Mouse (Mus musculus) embryonic facial prominence, embryonic 11.5 days (tissue): ENCODE results near the gene Narfl. TPM values are rescaled to one million over a fixed set of nuclear protein-coding genes. Genes with fewer than 3 reads are reported as not detected.

Experiments used
- ATAC-seq: fragments of 200-750 bp; cut with Nextera tagmentation; replicated peaks from 2 replicates; pipeline ENCODE4 v1.8.0; 2017; ENCODE audit warnings: low read depth; ENCODE audit not compliant: insufficient number of reproducible peaks, low FRiP score, low TSS enrichment
- DNase-seq: peaks from one replicate; pipeline ENCODE4 v3.0.0-alpha.2; 2015; ENCODE audit warnings: low spot score
- H3K27ac ChIP-seq: fragments of 300-500 bp; sonication (generic); replicated peaks from 2 replicates; pipeline ENCODE4 v1.5.1; 2014; ENCODE audit warnings: mild to moderate bottlenecking, low read depth, low read length, control low read depth
- H3K27me3 ChIP-seq: fragments of 300-500 bp; sonication (generic); 2 replicates; pipeline ENCODE4 v1.6.1; 2014; ENCODE audit warnings: mild to moderate bottlenecking, low read length, moderate library complexity, mixed read lengths; ENCODE audit not compliant: control insufficient read depth, insufficient read depth
- H3K36me3 ChIP-seq: fragments of 300-500 bp; sonication (generic); replicated peaks from 2 replicates; pipeline ENCODE4 v1.6.1; 2014; ENCODE audit warnings: low read depth, mild to moderate bottlenecking, low read length, moderate library complexity, mixed read lengths; ENCODE audit not compliant: control insufficient read depth, insufficient read depth
- H3K4me1 ChIP-seq: fragments of 300-500 bp; sonication (generic); 2 replicates; pipeline ENCODE4 v1.6.1; 2014; ENCODE audit warnings: low read length, mixed read lengths; ENCODE audit not compliant: control insufficient read depth, insufficient read depth
- H3K4me2 ChIP-seq: fragments of 300-500 bp; sonication (generic); 2 replicates; pipeline ENCODE4 v1.6.1; 2014; ENCODE audit warnings: low read depth, mild to moderate bottlenecking, control low read depth, low read length, moderate library complexity
- H3K4me3 ChIP-seq: fragments of 300-500 bp; sonication (generic); 2 replicates; pipeline ENCODE4 v1.5.1; 2014; ENCODE audit warnings: low read depth, low read length, control low read depth
- H3K9ac ChIP-seq: fragments of 300-500 bp; sonication (generic); replicated peaks from 2 replicates; pipeline ENCODE4 v1.6.1; 2014; ENCODE audit warnings: mild to moderate bottlenecking, control low read depth, low read length
- H3K9me3 ChIP-seq: fragments of 300-500 bp; sonication (generic); replicated peaks from 2 replicates; pipeline ENCODE4 v1.6.1; 2016; ENCODE audit warnings: mild to moderate bottlenecking, low read length, inconsistent platforms, mixed read lengths; ENCODE audit not compliant: control insufficient read depth
- WGBS: fragments of 180-500 bp; shearing (Covaris S2); extraction: QIAGEN DNeasy Blood & Tissue Kit; methylation state at CpG from one replicate; pipeline ENCODE4 v1.1.7; 2014; 5-methylcytosine and 5-hydroxymethylcytosine counted together
- polyA plus RNA-seq: library from polyadenylated mRNA; unstranded; fragments of >200 nt; fragmentation: Nextera tagmentation; extraction: Ambion mirVana; gene quantifications from 2 replicates; pipeline ENCODE4 v1.2.1, GENCODE M21; 2014

Gene Narfl
- polyA plus RNA-seq: 23.8 and 24.5 TPM in 2 replicates

DNA sequence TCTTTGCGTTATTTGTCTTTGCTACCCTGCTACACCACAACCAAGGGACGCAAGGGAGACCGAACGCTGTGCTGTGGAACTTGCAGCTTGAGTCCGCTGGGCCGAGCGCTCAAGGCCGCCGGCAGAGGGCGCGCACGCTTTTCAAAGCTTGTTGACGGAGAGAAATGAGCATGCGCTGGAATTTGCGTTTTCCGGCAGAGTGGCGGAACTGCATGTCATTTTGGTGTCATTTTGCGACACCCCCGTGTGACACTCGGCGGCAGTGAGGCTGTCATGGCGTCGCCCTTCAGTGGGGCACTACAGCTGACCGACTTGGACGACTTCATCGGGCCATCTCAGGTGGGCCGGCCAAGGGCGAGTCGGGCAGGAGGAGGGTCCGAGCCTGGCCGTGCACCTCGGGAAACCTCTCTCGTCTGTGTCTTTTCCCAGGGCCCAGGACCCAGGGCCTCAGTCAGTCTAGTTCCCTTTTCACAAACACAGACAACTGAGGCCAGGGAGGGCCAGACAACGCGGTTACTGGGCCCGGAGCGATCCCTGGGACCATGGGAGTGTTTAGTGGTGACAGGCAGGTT, at the start of gene Narfl:
TSS of gene Narfl (plus strand) at position 228 of the 572 bp plus-strand sequence.
- Histone ChIP-seq H3K9ac (peak within 1 kb of the TSS; percentile 78), H3K4me2 (peak within 1 kb of the TSS; percentile 78), H3K36me3 (no peaks in the 10 kb centered on the region; the same call in 1 of the 2 replicates), H3K27ac (no peak within 1 kb of the TSS), H3K9me3 (no peaks in the 10 kb centered on the region), H3K4me1 (peaks cover 3% of the 10 kb centered on the region), H3K27me3 (no peaks in the 10 kb centered on the region), H3K4me3 (peak within 1 kb of the TSS; percentile 75)
- ATAC-seq (peak; percentile 72), DNase-seq (peak; percentile 98)
- WGBS: under 1% methylated on average over 37 of the region's 37 CpGs

DNA sequence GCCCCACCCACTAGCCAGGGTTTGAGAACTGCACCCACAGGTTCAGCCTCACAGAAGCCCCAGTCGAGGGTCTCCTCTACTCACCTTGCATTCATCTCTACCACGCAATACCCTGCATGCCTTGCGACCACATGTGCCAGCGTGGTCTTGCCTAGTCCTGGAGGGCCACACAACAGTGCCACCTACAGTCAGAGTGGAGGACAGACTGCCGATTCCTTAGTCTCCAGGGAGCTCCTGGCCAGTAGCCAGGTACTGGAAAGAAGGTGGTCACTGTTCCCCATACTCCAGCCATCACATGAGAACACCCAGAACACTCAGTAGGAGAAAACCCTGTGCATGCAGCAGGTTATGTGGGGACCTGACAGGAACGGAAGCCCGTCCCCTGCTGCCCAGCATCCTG, 49.7 kb upstream of the Narfl start:
- no peak for ATAC-seq
- Histone ChIP-seq H3K9ac (no peak overlapping the region), H3K9me3 (no peaks in the 10 kb centered on the region), H3K27me3 (no peaks in the 10 kb centered on the region), H3K4me2 (no peak overlapping the region), H3K4me3 (no peak overlapping the region), H3K27ac (no peak overlapping the region), H3K4me1 (peaks cover 5% of the 10 kb centered on the region), H3K36me3 (no peaks in the 10 kb centered on the region; the same call in 1 of the 2 replicates)
- 78% methylated on average over 7 of the region's 7 CpGs for WGBS
- DNase-seq: peak; percentile 15

DNA sequence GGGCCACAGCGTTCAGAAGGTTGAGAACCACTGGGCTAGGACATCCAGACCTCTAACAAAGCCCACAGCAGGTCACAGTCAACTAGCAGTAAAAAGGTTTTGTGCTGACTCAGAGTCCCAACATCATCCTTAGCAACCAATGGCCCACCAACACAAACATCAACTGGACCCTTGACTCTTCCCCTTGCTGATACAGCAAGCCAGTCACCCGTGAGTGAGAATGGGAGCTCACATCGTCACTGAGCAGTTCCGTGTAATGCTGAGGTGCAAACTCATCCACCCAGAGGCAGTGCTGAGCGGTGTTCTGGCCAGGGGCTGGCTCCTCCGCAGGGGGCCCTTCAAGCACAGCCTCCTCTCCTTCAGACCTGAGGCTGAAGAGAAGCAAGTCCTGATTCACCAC, 48.3 kb upstream of the Narfl start:
- H3K27me3 ChIP-seq: no peaks in the 10 kb centered on the region
- no peaks in the 10 kb centered on the region; the same call in 1 of the 2 replicates for H3K36me3 ChIP-seq
- WGBS: 83% methylated on average over 6 of the region's 6 CpGs
- H3K4me2 ChIP-seq: no peak overlapping the region
- no peak overlapping the region for H3K4me3 ChIP-seq
- DNase-seq (no peak), ATAC-seq (no peak)
- H3K4me1 ChIP-seq: peaks cover 5% of the 10 kb centered on the region
- no peak overlapping the region for H3K9ac ChIP-seq
- no peaks in the 10 kb centered on the region for H3K9me3 ChIP-seq
- H3K27ac ChIP-seq: no peak overlapping the region

DNA sequence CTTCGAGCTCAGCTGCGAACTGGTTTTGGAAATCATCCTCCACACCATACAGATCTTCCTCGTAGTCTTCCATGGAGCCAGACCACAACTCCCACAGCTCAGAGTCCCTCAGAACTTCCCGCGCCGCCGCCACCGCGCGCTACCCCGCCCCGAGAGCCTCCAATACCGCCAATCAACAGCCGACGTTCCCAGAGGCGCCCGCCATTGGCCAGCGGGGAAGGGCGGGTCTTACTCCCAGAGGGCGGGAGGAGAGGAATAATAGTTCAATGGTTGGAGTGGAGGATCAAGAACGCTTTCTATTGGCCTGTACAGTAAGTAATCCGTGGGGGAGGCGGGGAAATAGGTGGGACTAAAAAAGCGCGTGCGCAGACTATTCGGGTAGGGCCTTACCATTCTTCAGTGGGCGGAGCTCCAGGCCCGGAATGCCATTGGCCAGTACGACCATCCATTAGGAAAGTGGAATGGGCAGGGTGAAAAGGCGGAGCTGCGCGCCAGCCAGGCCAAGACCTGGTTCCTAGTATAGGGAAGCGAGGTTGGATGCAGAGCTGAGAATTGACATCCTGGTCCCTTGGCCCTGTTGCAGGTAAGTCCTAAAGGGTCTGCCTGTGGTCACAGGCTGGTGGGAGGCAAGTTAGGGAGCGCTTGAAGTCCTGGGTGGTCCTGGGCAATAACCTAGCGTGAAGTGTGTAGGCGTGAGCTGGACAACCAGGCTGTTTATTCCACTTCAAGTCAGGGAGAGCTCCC, 46.1 kb upstream of the Narfl start, which contains the start of the genes Chtf18 and Rpusd1:
TSS of gene Chtf18 (minus strand) at position 155 of the 744 bp plus-strand sequence.
TSS of gene Rpusd1 (plus strand) at position 406 of the 744 bp plus-strand sequence.
- peak within 1 kb of the TSS; percentile 92 for H3K4me2 ChIP-seq
- peak; percentile 100 for DNase-seq
- no peaks in the 10 kb centered on the region for H3K36me3 ChIP-seq
- no peaks in the 10 kb centered on the region for H3K9me3 ChIP-seq
- H3K4me1 ChIP-seq: peaks cover 5% of the 10 kb centered on the region
- peak; percentile 97 for ATAC-seq
- 0 out of 2 replicates have a peak within 1 kb of the TSS, but pooled peaks have one; percentile 28 for H3K27ac ChIP-seq
- peak within 1 kb of the TSS; percentile 65 for H3K4me3 ChIP-seq
- under 1% methylated on average over 37 of the region's 37 CpGs for WGBS
- no peaks in the 10 kb centered on the region for H3K27me3 ChIP-seq
- H3K9ac ChIP-seq: peak within 1 kb of the TSS; percentile 82

DNA sequence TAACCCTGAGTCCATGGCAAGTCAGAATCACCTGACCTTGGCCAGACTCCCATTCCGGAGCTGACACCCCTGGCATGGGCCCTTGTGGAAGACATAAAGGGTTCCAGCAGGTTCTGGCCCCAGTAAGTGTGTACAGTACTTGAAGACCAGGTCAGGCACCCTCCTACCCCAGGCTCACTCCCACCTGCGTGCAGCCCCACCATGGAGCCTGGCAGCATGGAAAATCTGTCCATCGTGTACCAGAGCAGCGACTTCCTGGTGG, 45.6 kb upstream of the Narfl start:
- Histone ChIP-seq H3K27ac (no peak overlapping the region), H3K4me1 (peaks cover 5% of the 10 kb centered on the region)

DNA sequence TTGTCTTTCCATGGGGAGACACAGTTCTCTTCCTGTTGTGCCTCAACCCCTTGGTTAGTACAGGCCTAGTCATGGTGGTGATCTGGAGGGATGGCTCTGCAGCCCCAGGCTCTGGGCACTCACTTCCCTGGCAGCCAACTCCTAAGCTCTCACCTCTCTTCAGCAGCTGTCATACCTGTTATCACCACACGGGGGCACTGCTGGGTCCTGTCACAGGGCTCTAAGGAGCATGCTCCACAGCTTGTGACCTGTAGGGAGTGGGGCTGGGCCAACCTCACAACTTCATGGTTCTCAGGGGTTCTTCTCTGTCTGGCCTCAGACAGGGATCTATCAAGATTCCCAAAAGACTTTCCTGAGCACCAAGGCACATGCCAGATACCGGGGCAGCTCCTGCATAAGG, 41.5 kb upstream of the Narfl start:
- Histone ChIP-seq H3K36me3 (no peaks in the 10 kb centered on the region), H3K4me1 (no peaks in the 10 kb centered on the region), H3K27ac (no peak overlapping the region), H3K4me3 (no peak overlapping the region), H3K27me3 (no peaks in the 10 kb centered on the region), H3K9ac (no peak overlapping the region), H3K9me3 (no peaks in the 10 kb centered on the region), H3K4me2 (no peak overlapping the region)
- ATAC-seq (no peak), DNase-seq (peak; percentile 92)
- WGBS: 19% methylated on average over 2 of the region's 2 CpGs

More for the DNA sequence above, 45.6 kb upstream of the Narfl start:
- ATAC-seq (no peak), DNase-seq (no peak)
- H3K4me3 ChIP-seq: peak overlapping the region; percentile 58
- H3K9me3 ChIP-seq: no peaks in the 10 kb centered on the region
- no peaks in the 10 kb centered on the region for H3K27me3 ChIP-seq
- peak overlapping the region; percentile 82 for H3K9ac ChIP-seq
- no peaks in the 10 kb centered on the region for H3K36me3 ChIP-seq
- WGBS: 24% methylated on average over 4 of the region's 4 CpGs
- peak overlapping the region; percentile 92 for H3K4me2 ChIP-seq

DNA sequence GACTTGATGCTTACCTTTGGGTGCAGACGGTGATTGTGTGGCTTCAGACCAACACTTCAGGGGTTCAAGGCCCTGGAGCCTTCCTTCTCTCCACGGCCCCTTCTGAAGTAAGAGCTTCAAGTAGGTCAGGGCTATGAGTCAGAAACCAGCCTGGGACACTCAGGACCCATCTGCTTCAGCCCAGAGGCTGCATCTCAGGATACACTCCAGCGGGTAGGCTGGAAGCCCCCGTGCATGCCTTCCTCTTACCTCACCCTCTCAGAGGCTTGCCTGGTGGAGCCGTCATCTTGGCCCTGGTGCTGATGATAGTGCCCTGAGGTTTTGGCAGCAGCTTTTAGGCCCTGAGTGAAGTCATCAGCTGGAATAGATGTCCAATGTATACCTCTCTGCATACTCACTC, 38.3 kb upstream of the Narfl start:
- no peak overlapping the region for H3K9ac ChIP-seq

DNA sequence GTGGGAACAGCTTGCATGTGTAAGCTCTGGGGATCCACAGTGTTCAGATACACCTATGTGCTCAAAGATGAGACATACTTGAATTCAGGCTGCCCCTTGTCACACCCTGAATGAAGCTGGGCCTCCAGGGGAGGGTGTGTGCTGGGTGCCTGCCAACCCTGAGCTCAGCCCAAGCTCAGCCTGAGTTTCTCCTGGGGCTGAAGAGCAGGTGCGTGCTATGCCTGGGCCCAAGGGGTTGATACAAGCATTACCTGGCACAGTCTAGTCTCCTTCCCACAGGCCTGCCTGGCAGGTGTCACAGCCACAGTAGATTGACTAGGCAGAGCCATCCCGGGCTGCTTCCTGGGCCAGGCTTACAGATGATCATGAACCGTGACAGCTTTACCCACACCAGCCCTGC, 37.8 kb upstream of the Narfl start, which contains the start of gene Mslnl:
TSS of gene Mslnl (plus strand) at position 298 of the 400 bp plus-strand sequence.
- no peaks in the 10 kb centered on the region for H3K9me3 ChIP-seq
- no peak within 1 kb of the TSS for H3K4me3 ChIP-seq
- no peaks in the 10 kb centered on the region for H3K36me3 ChIP-seq
- H3K9ac ChIP-seq: no peak within 1 kb of the TSS
- H3K27me3 ChIP-seq: no peaks in the 10 kb centered on the region
- DNase-seq: no peak
- WGBS: 67% methylated on average over 3 of the region's 3 CpGs
- H3K27ac ChIP-seq: no peak within 1 kb of the TSS
- no peaks in the 10 kb centered on the region for H3K4me1 ChIP-seq
- no peak for ATAC-seq
- H3K4me2 ChIP-seq: no peak within 1 kb of the TSS

More for the DNA sequence above, 38.3 kb upstream of the Narfl start:
- no peak overlapping the region for H3K4me2 ChIP-seq
- H3K4me3 ChIP-seq: no peak overlapping the region
- no peaks in the 10 kb centered on the region for H3K36me3 ChIP-seq
- no peaks in the 10 kb centered on the region for H3K9me3 ChIP-seq
- no peaks in the 10 kb centered on the region for H3K27me3 ChIP-seq
- 84% methylated on average over 5 of the region's 5 CpGs for WGBS
- ATAC-seq (no peak), DNase-seq (no peak)
- H3K4me1 ChIP-seq: no peaks in the 10 kb centered on the region
- H3K27ac ChIP-seq: no peak overlapping the region
